22 mouse cellular contexts compared by ENCODE assay signal in genomic region chr11:17176638-17177037, GRCm38 (mm10). TPM values are rescaled to one million over a fixed set of nuclear protein-coding genes. Genes with fewer than 3 reads are reported as not detected.
A peak's percentile ranks its signal among the peaks of the same experiment; 100 is the strongest.
DNase-seq lines count a peak whose midpoint lies in the region; ATAC-seq lines count a peak whose summit lies in the region.
"Had no signal": no experiment of that assay in that cellular context is flagged by ENCODE, and none has a peak within 500 bp of the region (broad histone marks: within the 10 kb centered on the region; RNA-seq: fewer than 3 reads in every experiment).

No protein-coding gene starts in this region.

- no peaks in the 10 kb centered on the region for H3K27me3 ChIP-seq in megakaryocyte, embryonic 14.5 days (replicated peaks)
- no peaks in the 10 kb centered on the region for H3K27me3 ChIP-seq in liver, embryonic 12.5 days (replicated peaks)
- H3K27me3 ChIP-seq: forebrain, embryonic 12.5 days; heart, embryonic 15.5 days; hindbrain, embryonic 13.5 days; limb, embryonic 13.5 days; liver, embryonic 13.5 days had no signal

- H3K4me1 ChIP-seq in megakaryocyte, embryonic 14.5 days = peaks cover 58% of the 10 kb centered on the region
- H3K4me1 ChIP-seq in liver, embryonic 12.5 days = peaks cover 14% of the 10 kb centered on the region; the same call in 1 of the 2 replicates
- H3K4me1 ChIP-seq: forebrain, embryonic 12.5 days had no signal

- no peak overlapping the region for H3K27ac ChIP-seq in liver, embryonic 12.5 days
- H3K27ac ChIP-seq: forebrain, embryonic 12.5 days; gastrocnemius, adult 2 months; heart, embryonic 15.5 days; hindbrain, embryonic 13.5 days; limb, embryonic 13.5 days; liver, embryonic 13.5 days had no signal

- peak; percentile 43 for DNase-seq in NIH3T3 (ENCODE audit: low read depth)
- no peak for DNase-seq in thymus, adult 18-20 months
- no peak for DNase-seq in right cerebral cortex, postnatal 36 days (ENCODE audit: low spot score in 2 of 2)
- DNase-seq: adrenal gland, postnatal 10 days; cerebellum, adult 11 months; cerebellum, postnatal 10 days; gastrocnemius, adult 2 months; heart, postnatal 36 days; kidney, adult 18-20 months; kidney, postnatal 4 days; liver, embryonic 13.5 days; lung, embryonic 14.5 days; lung, postnatal 36 days had no signal

- 65% methylated on average over 1 of the region's 1 CpGs for WGBS in liver, embryonic 12.5 days (ENCODE audit: insufficient replicate concordance)

- peak overlapping the region; percentile 53 for H3K4me3 ChIP-seq in megakaryocyte, embryonic 14.5 days (replicated peaks)
- no peak overlapping the region for H3K4me3 ChIP-seq in liver, embryonic 12.5 days
- H3K4me3 ChIP-seq: forebrain, embryonic 12.5 days; gastrocnemius, adult 2 months; heart, embryonic 15.5 days; hindbrain, embryonic 13.5 days; limb, embryonic 13.5 days; liver, embryonic 13.5 days had no signal

- H3K36me3 ChIP-seq in megakaryocyte, embryonic 14.5 days (replicated peaks; ENCODE audit: low read length) = peaks cover 39% of the 10 kb centered on the region
- peaks cover 12% of the 10 kb centered on the region for H3K36me3 ChIP-seq in liver, embryonic 12.5 days

- no peak overlapping the region for H3K4me2 ChIP-seq in liver, embryonic 12.5 days
- H3K4me2 ChIP-seq: forebrain, embryonic 12.5 days; heart, embryonic 15.5 days; hindbrain, embryonic 13.5 days; limb, embryonic 13.5 days; liver, embryonic 13.5 days; lung, embryonic 14.5 days had no signal

- H3K9me3 ChIP-seq in megakaryocyte, embryonic 14.5 days = peaks cover 7% of the 10 kb centered on the region
- H3K9me3 ChIP-seq in liver, embryonic 12.5 days (replicated peaks) = 0 out of 2 replicates have a peak, but pooled peaks cover 6% of the 10 kb centered on the region
- H3K9me3 ChIP-seq: heart, embryonic 15.5 days; limb, embryonic 13.5 days; liver, embryonic 13.5 days had no signal

- ATAC-seq in megakaryocyte, adult 5-6 weeks (ENCODE audit: poor library complexity, severe bottlenecking) = no peak
- peak; percentile 46 for ATAC-seq in inflammation-experienced regulatory T-cells, adult 6 months
- ATAC-seq in liver, embryonic 12.5 days = no peak
- ATAC-seq: midbrain, embryonic 16.5 days had no signal

- no peak overlapping the region for H3K9ac ChIP-seq in liver, embryonic 12.5 days
- H3K9ac ChIP-seq: forebrain, embryonic 12.5 days; heart, embryonic 15.5 days; hindbrain, embryonic 13.5 days; limb, embryonic 13.5 days; liver, embryonic 13.5 days; lung, embryonic 14.5 days had no signal

RNA-seq across cellular contexts. Expression of gene Wdr92, which starts 5.3 kb away (rescaled TPM):
- polyA plus RNA-seq in megakaryocyte, embryonic 14.5 days (2012; ENCODE audit: insufficient read depth, low replicate concordance) = 2.0 TPM in 1 of 2 replicates, not detected in the other
- 9.2 and 13.9 TPM in 2 replicates for total RNA-seq in megakaryocyte, adult 5-6 weeks (2015)
- 13.6 and 16.4 TPM in 2 replicates for total RNA-seq in megakaryocyte, adult 5-6 weeks (2017)
- 10 to 100 TPM; 19.3 to 29.5 (median 23.9) TPM for polyA plus RNA-seq in inflammation-experienced regulatory T-cells, adult 6 months (2017; shearing (Covaris generic))
- polyA plus RNA-seq in liver, embryonic 12.5 days (2016; fragmentation: Nextera tagmentation; extraction: Ambion mirVana) = 17.3 and 18.0 TPM in 2 replicates

RNA-seq across cellular contexts. Expression of gene Ppp3r1, which starts 17.6 kb away (rescaled TPM):
- polyA plus RNA-seq in megakaryocyte, embryonic 14.5 days (2012; ENCODE audit: insufficient read depth, low replicate concordance) = 18.6 and 92.9 TPM in 2 replicates
- 66.9 and 72.9 TPM in 2 replicates for total RNA-seq in megakaryocyte, adult 5-6 weeks (2015)
- total RNA-seq in megakaryocyte, adult 5-6 weeks (2017) = 79.8 and 91.7 TPM in 2 replicates
- 10 to 100 TPM; 12.9 to 32.0 (median 22.4) TPM for polyA plus RNA-seq in inflammation-experienced regulatory T-cells, adult 6 months (2017; shearing (Covaris generic))
- polyA plus RNA-seq in liver, embryonic 12.5 days (2016; fragmentation: Nextera tagmentation; extraction: Ambion mirVana) = 50.3 and 52.0 TPM in 2 replicates

RNA-seq across cellular contexts. Expression of gene Pno1, which starts 34.7 kb away (rescaled TPM):
- polyA plus RNA-seq in megakaryocyte, embryonic 14.5 days (2012; ENCODE audit: insufficient read depth, low replicate concordance) = 1.1 and 21.3 TPM in 2 replicates
- 27.7 and 32.5 TPM in 2 replicates for total RNA-seq in megakaryocyte, adult 5-6 weeks (2015)
- 40.7 and 49.6 TPM in 2 replicates for total RNA-seq in megakaryocyte, adult 5-6 weeks (2017)
- 10 to 100 TPM; 28.0 to 36.3 (median 36.1) TPM for polyA plus RNA-seq in inflammation-experienced regulatory T-cells, adult 6 months (2017; shearing (Covaris generic))
- polyA plus RNA-seq in liver, embryonic 12.5 days (2016; fragmentation: Nextera tagmentation; extraction: Ambion mirVana) = 78.7 and 81.2 TPM in 2 replicates
